Mouse (Mus musculus) lung, adult 2 months (tissue): ENCODE measurements around the gene Tcf19. TPM values are rescaled to one million over a fixed set of nuclear protein-coding genes. Genes with fewer than 3 reads are reported as not detected.
A peak's percentile ranks its signal among the peaks of the same experiment; 100 is the strongest.
"Not testable (repeated sequence)": the region's sequence is repeated elsewhere in the genome, so short reads cannot be mapped to it uniquely, and the experiment has no call there.

Source experiments
- DNase-seq: peaks from one replicate; pipeline ENCODE4 v3.0.0; 2022
- H3K4me1 ChIP-seq: fragments of 200-500 bp; 2 replicates; pipeline ENCODE4 v1.6.1; 2011; ENCODE audit warnings: low read length; ENCODE audit not compliant: control insufficient read depth, insufficient read depth
- H3K4me3 ChIP-seq: fragments of 200-500 bp; replicated peaks from 2 replicates; pipeline ENCODE3; 2011; ENCODE audit warnings: low read depth, mild to moderate bottlenecking, control low read depth, low read length; ENCODE audit errors: extremely low read depth
- CTCF ChIP-seq: fragments of 200-500 bp; IDR thresholded peaks from 2 replicates; pipeline ENCODE4 v1.5.1; 2011; ENCODE audit warnings: mild to moderate bottlenecking, low read length, control low read depth; ENCODE audit not compliant: insufficient read depth
- POLR2A ChIP-seq: fragments of 200-500 bp; IDR thresholded peaks from 2 replicates; pipeline ENCODE4 v1.6.1; 2011; ENCODE audit warnings: low read depth, mild to moderate bottlenecking, control low read depth, low read length, borderline replicate concordance; ENCODE audit errors: extremely low read depth
- WGBS: fragments of 180-500 bp; shearing (Covaris S2); methylation state at CpG from one replicate; pipeline ENCODE4 v1.1.7; 2018; 5-methylcytosine and 5-hydroxymethylcytosine counted together
- polyA plus RNA-seq: library from polyadenylated mRNA; depleted of rRNA; stranded (reverse); fragments of >200 nt; gene quantifications from 2 replicates; pipeline ENCODE4 v1.2.3, GENCODE M21; 2012

Tcf19 gene
- polyA plus RNA-seq, 1 experiment, result 6.5 TPM

DNA sequence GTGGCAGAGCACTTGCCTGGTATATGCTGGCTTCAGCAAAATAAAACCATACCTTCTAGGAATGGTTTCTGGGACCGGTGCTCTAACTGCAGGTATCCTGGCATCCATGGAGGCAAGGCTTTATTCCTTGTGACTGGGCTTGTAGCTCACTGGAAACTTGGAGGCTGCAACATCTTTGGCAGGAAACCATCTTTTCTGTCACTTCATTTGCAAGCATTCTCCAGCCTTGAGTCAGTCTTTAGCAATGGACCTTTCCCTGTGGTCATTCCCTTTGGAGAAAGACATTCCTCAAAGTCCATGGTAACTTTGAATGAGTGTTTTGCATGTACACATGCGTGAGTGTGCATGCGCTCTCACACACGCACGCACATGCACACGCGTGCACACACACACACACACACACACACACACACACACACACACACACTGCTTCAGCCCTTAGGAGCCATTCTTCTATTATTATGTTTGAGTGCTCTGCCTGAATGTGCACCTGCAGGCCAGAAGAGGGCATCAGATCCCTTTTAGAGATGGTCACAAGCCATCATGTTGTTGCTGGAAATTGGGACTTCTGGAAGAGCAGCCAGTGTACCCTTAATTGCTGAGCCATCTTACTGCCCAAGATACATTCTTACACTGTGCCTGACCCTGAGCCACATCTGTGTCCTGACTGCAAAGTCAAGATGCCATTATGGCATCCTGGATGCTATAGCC, 3.6 kb downstream of the Tcf19 start:
- 87% methylated on average over 7 of the region's 7 CpGs for WGBS
- no peaks in the 10 kb centered on the region for H3K4me1 ChIP-seq
- DNase-seq, result no peak
- no peak for TF ChIP-seq CTCF
- TF ChIP-seq POLR2A, result no peak
- H3K4me3 ChIP-seq, result no peak overlapping the region

DNA sequence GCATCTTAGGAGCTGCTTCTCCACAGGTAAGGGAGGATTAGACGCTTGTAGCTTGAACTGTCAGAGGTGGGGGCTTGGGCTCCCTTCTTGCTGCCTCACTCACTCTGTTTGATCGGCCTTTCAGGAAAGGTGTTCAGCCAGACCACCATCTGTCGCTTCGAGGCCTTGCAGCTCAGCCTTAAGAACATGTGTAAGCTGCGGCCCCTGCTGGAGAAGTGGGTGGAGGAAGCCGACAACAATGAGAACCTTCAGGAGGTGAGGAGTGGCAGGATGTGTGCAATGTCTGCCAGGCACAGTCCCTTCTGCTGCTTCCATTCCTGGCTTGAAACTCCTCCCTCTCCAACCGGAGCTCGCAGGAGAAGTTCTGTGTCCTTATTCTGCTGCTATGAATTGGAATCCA, 7.3 kb downstream of the Tcf19 start:
- H3K4me3 ChIP-seq, result no peak overlapping the region
- 11% methylated on average over 8 of the region's 8 CpGs for WGBS
- DNase-seq, result peak; percentile 18

DNA sequence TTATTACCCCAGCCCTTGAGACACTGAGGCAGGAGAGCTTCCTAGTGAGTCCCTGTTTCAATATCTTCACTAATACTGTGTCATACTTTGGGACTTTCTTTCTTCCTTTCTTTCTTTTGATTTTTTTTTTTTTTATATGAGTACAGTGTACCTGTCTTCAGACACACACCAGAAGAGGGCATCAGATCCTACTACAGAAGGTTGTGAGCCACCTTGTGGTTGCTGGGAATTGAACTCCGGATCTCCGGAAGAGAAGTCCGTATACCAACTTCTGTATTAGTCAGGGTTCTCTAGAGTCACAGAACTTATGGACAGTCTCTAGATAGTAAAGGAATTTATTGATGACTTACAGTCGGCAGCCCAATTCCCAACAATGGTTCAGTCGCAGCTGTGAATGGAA, 8.3 kb downstream of the Tcf19 start:
- whole genome bisulfite sequencing, result 76% methylated on average over 5 of the region's 5 CpGs
- not testable (repeated sequence) for H3K4me3 ChIP-seq, DNase-seq, H3K4me1 ChIP-seq

More for the DNA sequence above, 7.3 kb downstream of the Tcf19 start:
- H3K4me1 ChIP-seq, result no peaks in the 10 kb centered on the region
- TF ChIP-seq CTCF (peak; percentile 49), POLR2A (no peak)

DNA sequence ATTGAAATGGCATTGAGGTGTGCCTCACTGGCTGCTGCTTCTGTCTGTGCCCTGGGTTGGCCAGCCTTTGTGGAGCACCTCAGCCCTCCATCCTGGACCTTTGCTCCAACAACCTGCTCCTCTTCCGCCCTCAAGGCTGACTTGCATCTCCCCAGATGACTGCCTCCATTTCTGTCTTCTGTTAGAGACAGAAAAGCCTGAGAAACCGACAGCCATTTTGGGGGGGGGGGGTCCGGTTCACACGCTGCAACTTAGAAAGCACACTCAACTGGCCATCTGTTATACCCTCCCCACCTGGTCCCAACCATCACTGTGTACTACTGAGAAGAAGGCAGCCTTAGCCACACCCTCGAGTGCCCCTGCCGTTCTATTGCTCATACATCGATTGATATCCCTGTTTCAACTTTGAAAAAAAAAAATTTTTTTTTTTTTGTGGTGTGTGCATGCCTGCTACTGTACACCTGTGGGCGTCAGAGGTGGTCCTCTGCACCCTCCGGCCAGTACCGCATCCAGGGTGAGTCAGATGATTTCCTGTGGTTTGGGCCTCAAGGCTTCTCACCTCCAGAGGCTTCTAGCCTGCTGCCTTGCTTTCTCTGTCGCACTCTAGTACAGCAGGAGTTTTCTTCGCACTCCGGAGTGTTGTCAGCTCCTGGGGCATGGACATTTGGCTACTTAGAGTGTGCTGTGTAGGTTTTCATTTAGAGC, 8.9 kb downstream of the Tcf19 start:
- TF ChIP-seq POLR2A (no peak), CTCF (no peak)
- no peak for DNase-seq
- 36% methylated on average over 13 of the region's 13 CpGs for WGBS
- no peaks in the 10 kb centered on the region for H3K4me1 ChIP-seq
- H3K4me3 ChIP-seq, result no peak overlapping the region

DNA sequence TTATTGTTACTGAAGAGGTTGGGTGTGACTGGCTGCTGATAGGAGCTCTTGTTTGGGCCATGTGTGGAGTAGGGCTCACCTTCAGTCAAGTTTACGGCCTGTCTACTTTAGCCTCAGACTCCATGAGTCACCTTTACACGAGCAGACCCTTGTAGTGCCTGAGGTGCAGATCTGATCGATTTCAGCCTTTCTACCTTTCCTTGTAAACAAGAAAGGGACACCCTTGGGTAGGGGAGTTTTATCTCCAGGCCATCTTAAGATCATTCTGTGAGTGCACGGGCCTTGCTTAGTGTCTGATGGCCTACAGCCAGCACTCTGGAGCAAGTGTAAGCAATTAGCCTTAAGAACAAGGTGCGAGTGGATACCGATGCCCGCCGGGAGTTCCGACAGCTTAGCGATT, 9.7 kb downstream of the Tcf19 start:
- 31% methylated on average over 10 of the region's 10 CpGs for WGBS
- no peaks in the 10 kb centered on the region for H3K4me1 ChIP-seq
- no peak overlapping the region for H3K4me3 ChIP-seq
- no peak for DNase-seq
- no peak for TF ChIP-seq POLR2A
- no peak for TF ChIP-seq CTCF

DNA sequence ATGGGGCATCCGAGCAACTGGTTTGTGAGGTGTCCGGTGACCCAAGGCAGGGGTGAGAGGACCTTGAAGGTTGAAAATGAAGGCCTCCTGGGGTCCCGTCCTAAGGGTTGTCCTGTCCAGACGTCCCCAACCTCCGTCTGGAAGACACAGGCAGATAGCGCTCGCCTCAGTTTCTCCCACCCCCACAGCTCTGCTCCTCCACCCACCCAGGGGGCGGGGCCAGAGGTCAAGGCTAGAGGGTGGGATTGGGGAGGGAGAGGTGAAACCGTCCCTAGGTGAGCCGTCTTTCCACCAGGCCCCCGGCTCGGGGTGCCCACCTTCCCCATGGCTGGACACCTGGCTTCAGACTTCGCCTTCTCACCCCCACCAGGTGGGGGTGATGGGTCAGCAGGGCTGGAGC, 10.8 kb downstream of the Tcf19 start, which contains the start of gene Pou5f1:
TSS of gene Pou5f1 (plus strand) at position 243 of the 400 bp plus-strand sequence.
- no peak within 1 kb of the TSS for H3K4me3 ChIP-seq
- 62% methylated on average over 13 of the region's 13 CpGs for WGBS

DNA sequence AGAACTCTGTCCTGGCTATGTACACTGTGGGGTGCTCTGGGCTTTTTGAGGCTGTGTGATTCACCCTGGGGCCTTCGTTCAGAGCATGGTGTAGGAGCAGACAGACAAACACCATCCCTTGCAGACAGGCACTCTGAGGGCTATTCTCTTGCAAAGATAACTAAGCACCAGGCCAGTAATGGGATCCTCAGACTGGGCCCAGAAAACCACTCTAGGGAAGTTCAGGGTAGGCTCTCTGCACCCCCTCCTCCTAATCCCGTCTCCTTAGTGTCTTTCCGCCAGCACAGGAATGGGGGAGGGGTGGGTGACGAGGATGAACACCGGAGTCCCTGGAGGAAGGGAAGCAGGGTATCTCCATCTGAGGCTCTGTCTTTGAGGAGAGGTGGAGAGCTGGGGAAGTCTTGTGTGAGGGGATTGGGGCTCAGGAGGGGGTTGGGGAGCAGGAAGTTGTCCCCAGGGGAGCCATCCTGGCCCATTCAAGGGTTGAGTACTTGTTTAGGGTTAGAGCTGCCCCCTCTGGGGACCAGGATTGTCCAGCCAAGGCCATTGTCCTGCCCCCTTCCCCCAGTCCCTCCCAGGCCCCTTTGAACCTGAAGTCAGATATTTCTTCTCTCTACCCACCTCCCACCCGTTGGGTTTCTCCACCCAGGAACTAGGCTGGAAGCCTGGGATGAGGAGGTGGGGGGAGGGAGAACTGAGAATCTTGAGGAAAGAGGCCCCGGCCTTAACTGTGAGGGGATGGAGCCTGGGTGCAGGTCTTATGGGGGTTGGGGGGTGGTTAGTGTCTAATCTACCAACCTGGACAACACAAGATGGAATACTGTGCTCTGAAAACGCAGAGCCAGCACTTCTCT, 11.8 kb downstream of the Tcf19 start:
- TF ChIP-seq CTCF (no peak), POLR2A (no peak)
- Histone ChIP-seq H3K4me1 (no peaks in the 10 kb centered on the region), H3K4me3 (no peak overlapping the region)
- WGBS, result 46% methylated on average over 8 of the region's 8 CpGs
- DNase-seq, result no peak

More for the DNA sequence above, 10.8 kb downstream of the Tcf19 start, which contains the start of gene Pou5f1:
- DNase-seq, result no peak
- H3K4me1 ChIP-seq, result no peaks in the 10 kb centered on the region
- no peak for TF ChIP-seq CTCF
- no peak for TF ChIP-seq POLR2A

DNA sequence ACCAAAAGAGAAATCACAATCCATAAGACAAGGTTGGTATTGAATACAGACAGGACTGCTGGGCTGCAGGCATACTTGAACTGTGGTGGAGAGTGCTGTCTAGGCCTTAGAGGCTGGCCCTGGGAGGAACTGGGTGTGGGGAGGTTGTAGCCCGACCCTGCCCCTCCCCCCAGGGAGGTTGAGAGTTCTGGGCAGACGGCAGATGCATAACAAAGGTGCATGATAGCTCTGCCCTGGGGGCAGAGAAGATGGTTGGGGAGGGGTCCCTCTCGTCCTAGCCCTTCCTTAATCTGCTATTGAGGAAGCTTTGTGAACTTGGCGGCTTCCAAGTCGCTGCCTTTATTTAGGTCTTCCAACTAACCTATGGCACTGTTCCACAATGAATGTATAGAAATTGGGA, 12.8 kb downstream of the Tcf19 start:
- 45% methylated on average over 5 of the region's 5 CpGs for WGBS
- no peaks in the 10 kb centered on the region for H3K4me1 ChIP-seq
- no peak for TF ChIP-seq CTCF
- TF ChIP-seq POLR2A, result no peak
- no peak overlapping the region for H3K4me3 ChIP-seq
- DNase-seq, result no peak

DNA sequence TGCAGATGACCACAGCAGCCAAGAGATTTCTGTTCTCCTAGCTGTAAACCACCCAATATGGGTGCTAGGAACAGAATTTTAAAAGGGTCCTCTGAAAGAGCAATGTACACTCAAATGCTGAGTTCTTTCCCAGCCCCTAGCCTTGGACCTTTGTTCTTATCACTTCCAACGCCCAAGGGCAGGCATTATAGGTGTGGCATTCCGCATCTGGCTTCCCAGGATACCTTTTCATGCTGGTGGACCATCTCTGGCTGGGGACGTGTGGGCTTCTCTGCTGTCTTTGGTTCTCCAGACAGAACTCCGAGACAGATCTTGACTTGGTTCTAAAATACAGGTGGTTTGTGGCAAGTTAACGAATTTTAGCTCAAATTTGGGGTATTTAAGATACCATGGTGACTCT, 13.9 kb downstream of the Tcf19 start:
- DNase-seq, result no peak
- Histone ChIP-seq H3K4me3 (no peak overlapping the region), H3K4me1 (no peaks in the 10 kb centered on the region)
- no peak for TF ChIP-seq CTCF
- TF ChIP-seq POLR2A, result no peak
- 65% methylated on average over 5 of the region's 5 CpGs for WGBS
